Mouse (Mus musculus) MEL (cell line): ENCODE data around the gene Urad. TPM values are rescaled to one million over a fixed set of nuclear protein-coding genes. Genes with fewer than 3 reads are reported as not detected.

Source experiments
- DNase-seq: peaks from one replicate; pipeline ENCODE4 v3.0.0; 2011; ENCODE audit warnings: low read depth, low spot score
- H3K27ac ChIP-seq: 2 replicates; pipeline ENCODE4 v1.5.1; 2012; ENCODE audit warnings: low read depth, mild to moderate bottlenecking, control low read depth, low read length, moderate library complexity; ENCODE audit not compliant: control insufficient read depth
- H3K27me3 ChIP-seq, 2 experiments: fragments of 150-350 bp in 1 of 2; sonication (generic) in 1 of 2; 2 replicates each; pipeline ENCODE4 v1.6.1; 2012; ENCODE audit warnings: low read length in 2 of 2, mild to moderate bottlenecking in 2 of 2, improper control_type of control experiment in 1 of 2, moderate library complexity in 1 of 2; ENCODE audit not compliant: insufficient read depth in 2 of 2, control insufficient read depth in 1 of 2
- H3K36me3 ChIP-seq, 2 experiments: 2 replicates each; pipeline ENCODE4 v1.6.1; 2012 to 2014; ENCODE audit warnings: low read length in 2 of 2, improper control_type of control experiment in 1 of 2, inconsistent platforms in 1 of 2, mild to moderate bottlenecking in 1 of 2; ENCODE audit not compliant: insufficient read depth in 2 of 2, control insufficient read depth in 1 of 2
- H3K4me1 ChIP-seq, 2 experiments: fragments of 150-350 bp in 1 of 2; sonication (generic) in 1 of 2; 2 replicates each; pipeline ENCODE4 v1.6.1; 2012; ENCODE audit warnings: low read length in 2 of 2, improper control_type of control experiment in 1 of 2, mild to moderate bottlenecking in 1 of 2; ENCODE audit not compliant: insufficient read depth in 2 of 2, control insufficient read depth in 1 of 2
- H3K4me3 ChIP-seq, 2 experiments: fragments of 150-350 bp in 1 of 2; sonication (generic) in 1 of 2; 2 replicates each; pipeline ENCODE4 v1.5.1; 2012; ENCODE audit warnings: low read depth in 2 of 2, low read length in 2 of 2, mild to moderate bottlenecking in 2 of 2, moderate library complexity in 2 of 2, control low read depth in 1 of 2, improper control_type of control experiment in 1 of 2; ENCODE audit not compliant: control insufficient read depth in 1 of 2, insufficient read depth in 1 of 2
- H3K79me2 ChIP-seq: 2 replicates; pipeline ENCODE4 v1.6.1; 2012; ENCODE audit warnings: mild to moderate bottlenecking, low read length, moderate library complexity; ENCODE audit not compliant: control insufficient read depth, poor library complexity, insufficient read depth
- H3K9ac ChIP-seq: 2 replicates; pipeline ENCODE4 v1.6.1; 2012; ENCODE audit warnings: low read depth, mild to moderate bottlenecking, control low read depth, low read length, moderate library complexity; ENCODE audit not compliant: control insufficient read depth, poor library complexity, severe bottlenecking
- H3K9me3 ChIP-seq: fragments of 150-350 bp; sonication (generic); replicated peaks from 2 replicates; pipeline ENCODE4 v1.6.1; 2012; ENCODE audit warnings: mild to moderate bottlenecking, low read length, improper control_type of control experiment, moderate library complexity; ENCODE audit not compliant: insufficient read depth
- CTCF ChIP-seq, 3 experiments: IDR thresholded peaks in 2 of 3; conservative IDR thresholded peaks in 1 of 3; 2 replicates each; pipeline ENCODE4 v1.5.1; 2011 to 2012; ENCODE audit warnings: low read length in 3 of 3, low read depth in 2 of 3, mild to moderate bottlenecking in 2 of 3, improper control_type of control experiment in 1 of 3, inconsistent platforms in 1 of 3, mixed read lengths in 1 of 3, moderate library complexity in 1 of 3; ENCODE audit not compliant: control insufficient read depth in 1 of 3, insufficient read depth in 1 of 3, poor library complexity in 1 of 3, severe bottlenecking in 1 of 3
- E2F4 ChIP-seq: IDR thresholded peaks from 2 replicates; pipeline ENCODE4 v1.6.1; 2011; ENCODE audit warnings: low read depth, low read length, improper control_type of control experiment, borderline replicate concordance
- EP300 ChIP-seq, 2 experiments: IDR thresholded peaks; 2 replicates each; pipeline ENCODE4 v1.6.1; 2011; ENCODE audit warnings: improper control_type of control experiment in 2 of 2, low read length in 2 of 2, low read depth in 1 of 2, mild to moderate bottlenecking in 1 of 2
- ETS1 ChIP-seq: IDR thresholded peaks from 2 replicates; pipeline ENCODE4 v1.6.1; 2012; ENCODE audit warnings: low read depth, mild to moderate bottlenecking, inconsistent platforms, low read length, improper control_type of control experiment, moderate library complexity
- GATA1 ChIP-seq: IDR thresholded peaks from 2 replicates; pipeline ENCODE4 v1.6.1; 2011; ENCODE audit warnings: low read depth, low read length, improper control_type of control experiment
- HCFC1 ChIP-seq: IDR thresholded peaks from 2 replicates; pipeline ENCODE4 v1.6.1; 2012; ENCODE audit warnings: low read depth, mild to moderate bottlenecking, inconsistent platforms, low read length, improper control_type of control experiment, moderate library complexity
- JUND ChIP-seq: IDR thresholded peaks from 2 replicates; pipeline ENCODE4 v1.6.1; 2011; ENCODE audit warnings: low read depth, mild to moderate bottlenecking, improper control_type of control experiment, low read length
- KAT2A ChIP-seq: conservative IDR thresholded peaks from 2 replicates; pipeline ENCODE4 v1.6.1; 2012; ENCODE audit warnings: low read depth, low read length, improper control_type of control experiment, inconsistent platforms
- MAZ ChIP-seq: IDR thresholded peaks from 2 replicates; pipeline ENCODE4 v1.6.1; 2012; ENCODE audit warnings: low read depth, mild to moderate bottlenecking, inconsistent platforms, low read length, improper control_type of control experiment
- MEF2A ChIP-seq: IDR thresholded peaks from 2 replicates; pipeline ENCODE4 v1.6.1; 2014; ENCODE audit warnings: low read depth, mild to moderate bottlenecking, inconsistent platforms, low read length, improper control_type of control experiment; ENCODE audit not compliant: poor library complexity, insufficient replicate concordance, severe bottlenecking; ENCODE audit errors: extremely low read depth
- MYB ChIP-seq: IDR thresholded peaks from 2 replicates; pipeline ENCODE4 v1.6.1; 2011; ENCODE audit warnings: mild to moderate bottlenecking, low read depth, low read length, improper control_type of control experiment
- MYC ChIP-seq: IDR thresholded peaks from 2 replicates; pipeline ENCODE4 v1.6.1; 2011; ENCODE audit warnings: low read depth, mild to moderate bottlenecking, low read length, improper control_type of control experiment, moderate library complexity
- NRF1 ChIP-seq: IDR thresholded peaks from 2 replicates; pipeline ENCODE4 v1.6.1; 2014; ENCODE audit warnings: low read depth, mild to moderate bottlenecking, inconsistent platforms, low read length, improper control_type of control experiment, moderate library complexity; ENCODE audit not compliant: poor library complexity, insufficient read depth, severe bottlenecking
- POLR2AphosphoS2 ChIP-seq: IDR thresholded peaks from 2 replicates; pipeline ENCODE4 v1.6.1; 2011; ENCODE audit warnings: low read length, improper control_type of control experiment
- RAD21 ChIP-seq: IDR thresholded peaks from 2 replicates; pipeline ENCODE4 v1.6.1; 2011; ENCODE audit warnings: mild to moderate bottlenecking, low read depth, low read length, improper control_type of control experiment
- RCOR1 ChIP-seq: IDR thresholded peaks from 2 replicates; pipeline ENCODE4 v1.6.1; 2012; ENCODE audit warnings: low read depth, mild to moderate bottlenecking, inconsistent platforms, low read length, improper control_type of control experiment
- SIN3A ChIP-seq: IDR thresholded peaks from 2 replicates; pipeline ENCODE4 v1.6.1; 2012; ENCODE audit warnings: low read length, improper control_type of control experiment, inconsistent platforms
- TBP ChIP-seq: IDR thresholded peaks from 2 replicates; pipeline ENCODE4 v1.8.0; 2011; ENCODE audit warnings: low read depth, low read length, improper control_type of control experiment
- TCF12 ChIP-seq: IDR thresholded peaks from 2 replicates; pipeline ENCODE4 v1.6.1; 2014; ENCODE audit warnings: low read depth, mild to moderate bottlenecking, inconsistent platforms, low read length, improper control_type of control experiment, moderate library complexity
- UBTF ChIP-seq: IDR thresholded peaks from 2 replicates; pipeline ENCODE4 v1.6.1; 2012; ENCODE audit warnings: low read depth, mild to moderate bottlenecking, inconsistent platforms, low read length, improper control_type of control experiment, moderate library complexity, borderline replicate concordance; ENCODE audit not compliant: insufficient read depth
- USF1 ChIP-seq: IDR thresholded peaks from 2 replicates; pipeline ENCODE4 v1.6.1; 2014; ENCODE audit warnings: low read depth, mild to moderate bottlenecking, inconsistent platforms, low read length, improper control_type of control experiment, moderate library complexity
- USF2 ChIP-seq, 2 experiments: IDR thresholded peaks; 2 replicates each; pipeline ENCODE4 v1.6.1; 2011 to 2012; ENCODE audit warnings: improper control_type of control experiment in 2 of 2, low read length in 2 of 2, borderline replicate concordance in 1 of 2, inconsistent platforms in 1 of 2, low read depth in 1 of 2, mild to moderate bottlenecking in 1 of 2; ENCODE audit not compliant: insufficient read depth in 1 of 2
- ZC3H11A ChIP-seq: IDR thresholded peaks from 2 replicates; pipeline ENCODE4 v1.6.1; 2012; ENCODE audit warnings: low read depth, mild to moderate bottlenecking, inconsistent platforms, low read length, improper control_type of control experiment
- ZKSCAN1 ChIP-seq: IDR thresholded peaks from 2 replicates; pipeline ENCODE4 v1.6.1; 2012; ENCODE audit warnings: low read depth, mild to moderate bottlenecking, inconsistent platforms, low read length, improper control_type of control experiment, moderate library complexity
- ZNF384 ChIP-seq: IDR thresholded peaks from 2 replicates; pipeline ENCODE4 v1.6.1; 2012; ENCODE audit warnings: low read depth, mild to moderate bottlenecking, inconsistent platforms, low read length, improper control_type of control experiment
- polyA plus RNA-seq, 2 experiments: library from polyadenylated mRNA; stranded (reverse) in 1 of 2; unstranded in 1 of 2; fragments of >175 nt in 1 of 2; fragments of >200 nt in 1 of 2; gene quantifications; 2 replicates each; pipeline versions ENCODE4 v1.2.1 to v1.2.4; 2012; ENCODE audit warnings: low replicate concordance in 2 of 2, low read depth in 1 of 2; ENCODE audit not compliant: insufficient read length in 2 of 2, insufficient read depth in 1 of 2, missing spikeins in 1 of 2
- total RNA-seq: library from RNA; depleted of rRNA; stranded (reverse); fragments of 300-350 nt; gene quantifications from 2 replicates; pipeline ENCODE4 v1.2.3, GENCODE M21; 2012

Gene Urad
- total and polyA plus RNA-seq, 3 experiments: not detected

DNA sequence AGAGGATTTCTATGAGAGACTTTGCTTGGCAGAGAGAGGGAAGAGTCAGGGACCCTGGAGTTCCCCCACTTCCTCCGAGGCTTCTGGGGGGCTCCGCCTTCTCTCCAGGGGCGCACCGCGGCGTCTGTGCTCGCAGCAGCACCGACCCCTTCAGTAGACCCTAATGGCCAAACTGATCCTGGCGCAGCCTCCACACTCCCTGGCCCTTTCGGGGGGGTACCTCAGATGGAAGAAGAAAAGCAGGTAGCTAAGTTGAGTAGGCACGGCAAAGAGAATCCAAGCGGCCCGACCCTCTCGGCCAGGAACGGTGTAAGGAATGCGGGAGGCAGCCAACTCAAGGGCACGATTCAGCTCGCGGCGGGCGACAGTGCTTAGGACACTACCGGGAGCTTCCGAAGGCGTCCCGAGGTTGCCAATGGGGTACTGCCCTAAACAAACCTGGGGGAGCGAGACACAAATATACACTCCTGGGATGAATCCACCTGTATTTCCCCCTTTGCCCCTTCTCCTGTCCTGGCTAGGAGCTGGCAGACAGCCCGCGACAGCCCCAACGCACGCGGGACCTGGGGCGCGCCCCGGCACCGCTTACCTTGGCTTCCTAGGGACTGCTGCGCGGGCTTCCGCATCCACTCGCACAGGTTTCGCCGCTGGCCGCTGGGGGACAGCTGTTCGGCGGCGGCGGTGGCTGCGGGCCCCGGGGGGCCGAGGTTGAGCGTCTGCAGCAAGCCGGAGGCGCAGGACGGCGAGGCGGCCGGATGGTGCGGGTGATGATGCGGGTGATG, 16.2 kb downstream of the Urad start:
- TF ChIP-seq UBTF: no peak
- no peak for TF ChIP-seq NRF1
- TF ChIP-seq CTCF (IDR thresholded peaks at IDR 0.05 in 2 of 3, conservative IDR thresholded peaks at IDR 0.05 in 1 of 3; ENCODE audit: control insufficient read depth in 1 of 3, insufficient read depth in 1 of 3, low read depth in 2 of 3, low read length in 3 of 3, poor library complexity in 1 of 3, severe bottlenecking in 1 of 3): no peak
- TF ChIP-seq RCOR1: no peak
- TF ChIP-seq MAZ: no peak
- no peak for TF ChIP-seq KAT2A
- no peak for TF ChIP-seq RAD21
- no peak for TF ChIP-seq ZC3H11A
- no peak for TF ChIP-seq USF1
- no peak for TF ChIP-seq E2F4
- no peak for TF ChIP-seq TCF12
- no peak for TF ChIP-seq GATA1
- TF ChIP-seq EP300 (IDR thresholded peaks at IDR 0.05; ENCODE audit: low read depth in 1 of 2, low read length in 2 of 2): no peak
- no peak for TF ChIP-seq MEF2A
- TF ChIP-seq ETS1: no peak
- TF ChIP-seq JUND: no peak
- TF ChIP-seq HCFC1: no peak
- TF ChIP-seq MYB: no peak
- no peak for TF ChIP-seq ZNF384
- DNase-seq: no peak
- Histone ChIP-seq H3K27me3 (no peaks in the 10 kb centered on the region), H3K9ac (no peak overlapping the region), H3K9me3 (no peaks in the 10 kb centered on the region), H3K79me2 (no peaks in the 10 kb centered on the region), H3K27ac (no peak overlapping the region), H3K4me1 (no peaks in the 10 kb centered on the region), H3K36me3 (no peaks in the 10 kb centered on the region), H3K4me3 (no peak overlapping the region)

DNA sequence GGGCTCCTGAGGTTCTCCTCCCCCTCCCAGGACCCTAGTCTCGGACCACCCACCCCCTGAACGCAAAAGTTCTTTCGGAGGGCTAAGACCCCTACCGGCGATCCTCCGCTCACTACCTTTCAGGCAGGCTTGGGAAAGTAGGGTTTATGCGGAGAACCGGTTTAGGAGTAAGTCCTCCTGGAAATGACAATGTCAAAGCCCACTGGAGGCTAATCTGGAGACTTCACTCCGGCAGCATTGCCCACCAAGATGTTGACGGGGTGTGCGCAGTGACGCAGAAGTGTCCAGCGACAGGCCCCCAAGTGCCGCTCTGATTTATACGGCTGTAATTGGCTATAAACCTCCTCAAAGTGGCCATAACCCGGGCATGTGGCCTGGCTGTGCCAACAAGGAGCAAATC, 17.1 kb downstream of the Urad start:
- no peak for TF ChIP-seq CTCF (IDR thresholded peaks at IDR 0.05 in 2 of 3, conservative IDR thresholded peaks at IDR 0.05 in 1 of 3; ENCODE audit: control insufficient read depth in 1 of 3, insufficient read depth in 1 of 3, low read depth in 2 of 3, low read length in 3 of 3, poor library complexity in 1 of 3, severe bottlenecking in 1 of 3)
- TF ChIP-seq MYC: no peak
- TF ChIP-seq E2F4: no peak
- TF ChIP-seq NRF1: no peak
- TF ChIP-seq RAD21: no peak
- TF ChIP-seq POLR2AphosphoS2: no peak
- TF ChIP-seq TBP: no peak
- no peak for TF ChIP-seq SIN3A
- no peak for TF ChIP-seq KAT2A
- no peak for TF ChIP-seq USF2 (IDR thresholded peaks at IDR 0.05; ENCODE audit: borderline replicate concordance in 1 of 2, insufficient read depth in 1 of 2, low read depth in 1 of 2, low read length in 2 of 2)
- no peak for TF ChIP-seq GATA1
- no peak for TF ChIP-seq ZKSCAN1
- TF ChIP-seq ETS1: no peak
- no peak for DNase-seq
- no peaks in the 10 kb centered on the region for H3K79me2 ChIP-seq

More for the DNA sequence above, 17.1 kb downstream of the Urad start:
- no peaks in the 10 kb centered on the region for H3K27me3 ChIP-seq
- H3K27ac ChIP-seq: no peak overlapping the region
- no peaks in the 10 kb centered on the region for H3K4me1 ChIP-seq
- H3K4me3 ChIP-seq: no peak overlapping the region
- H3K9ac ChIP-seq: no peak overlapping the region
- H3K36me3 ChIP-seq: no peaks in the 10 kb centered on the region
- no peaks in the 10 kb centered on the region for H3K9me3 ChIP-seq
